Mouse (Mus musculus) heart, postnatal 0 days (tissue): ENCODE measurements around the gene Osbp2.

Experiments
- CTCF ChIP-seq: IDR thresholded peaks from 2 replicates; pipeline ENCODE4 v1.5.1; 2016; ENCODE audit warnings: antibody characterized with exemption, control low read depth, low read depth
- EP300 ChIP-seq: IDR thresholded peaks from 2 replicates; pipeline ENCODE4 v1.6.1; 2016; ENCODE audit warnings: antibody characterized with exemption, low read depth

DNA sequence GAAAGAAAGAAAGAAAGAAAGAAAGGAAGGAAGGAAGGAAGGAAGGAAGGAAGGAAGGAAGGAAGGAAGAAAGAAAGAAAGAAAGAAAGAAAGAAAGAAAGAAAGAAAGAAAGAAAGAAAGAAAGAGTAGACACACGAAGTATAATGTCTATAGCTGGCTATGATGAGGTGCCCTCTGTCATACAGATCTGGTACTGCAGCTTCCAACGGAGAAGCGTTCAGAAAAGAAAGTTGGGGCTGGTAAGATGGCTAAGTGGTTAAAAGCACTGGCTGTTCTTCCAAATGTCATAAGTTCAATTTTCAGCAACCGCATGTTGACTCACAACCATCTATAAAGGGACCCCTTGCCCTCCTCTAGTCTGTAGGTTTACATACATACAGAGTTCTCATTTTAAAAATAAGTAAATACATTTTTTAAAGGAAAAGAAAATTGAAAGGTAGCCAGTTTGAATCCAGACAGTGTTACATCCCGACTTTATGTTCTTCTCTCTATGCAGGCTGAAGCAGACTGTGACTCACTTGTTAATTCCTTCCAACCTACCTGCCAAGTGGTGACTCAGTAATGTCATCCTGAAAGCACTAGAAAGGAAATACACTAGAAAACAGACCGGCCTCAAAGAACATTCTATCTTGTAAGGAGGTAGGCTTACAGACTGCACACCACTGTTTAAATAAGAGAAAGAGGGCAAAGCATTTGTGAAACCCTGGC lies 31.4 kb downstream of the Osbp2 start:
- TF ChIP-seq CTCF (peak; percentile 54), EP300 (no peak)
